Mouse (Mus musculus): ENCODE measurements around the gene Sdad1.

The Sdad1 gene

DNA sequence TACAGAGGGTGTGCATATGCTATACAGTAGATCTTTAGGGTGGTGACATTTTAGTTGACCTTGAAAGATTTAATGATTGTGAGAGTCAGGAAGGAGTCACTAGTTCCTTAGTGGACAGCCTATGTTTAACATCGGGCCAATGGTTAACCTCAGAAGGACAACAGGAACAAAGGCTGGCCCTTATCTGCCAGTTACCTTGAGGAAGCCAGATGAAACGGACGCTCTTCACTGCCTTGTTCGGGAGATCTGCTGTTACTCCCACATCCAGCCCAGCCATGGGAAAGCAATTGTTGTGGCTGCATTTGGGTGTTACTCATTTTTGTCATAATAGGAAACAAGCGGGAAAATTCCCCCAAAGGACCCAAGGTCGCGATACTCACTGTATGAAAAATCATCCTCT, 3.5 kb upstream of the Sdad1 start:
- DNase-seq (ENCODE audit: low read depth in 1 of 2, low spot score in 2 of 2): no peak

DNA sequence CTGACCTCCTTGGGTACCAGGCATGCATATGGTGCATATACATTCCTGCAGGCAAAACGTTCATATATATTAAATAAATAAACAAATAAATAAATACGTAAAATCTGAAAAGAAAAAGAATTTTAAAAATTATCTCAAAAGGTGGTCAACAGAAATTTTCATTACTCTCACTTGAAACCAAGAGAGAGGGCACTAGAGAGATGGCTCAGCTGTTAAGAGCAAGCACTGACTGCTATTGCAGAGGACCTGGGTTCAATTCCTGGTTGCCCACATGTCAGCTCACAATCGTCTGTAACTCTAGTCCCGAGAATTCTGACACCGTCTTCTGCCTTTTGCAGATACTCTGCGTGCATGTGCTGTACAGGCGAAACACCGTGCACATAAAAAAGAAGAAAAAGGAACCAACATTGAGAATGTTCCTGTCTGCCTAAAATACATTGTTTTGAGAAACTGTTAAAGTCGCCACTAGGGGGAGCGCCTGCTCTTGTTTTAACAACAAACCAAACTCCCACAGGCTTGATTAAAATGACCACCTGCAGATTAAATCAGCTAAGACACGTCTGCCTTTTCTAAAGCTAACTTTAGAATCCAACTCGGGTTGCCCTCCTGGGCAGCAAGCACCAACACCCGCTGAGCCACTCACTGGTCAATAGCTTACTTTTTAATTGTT, 1.9 kb upstream of the Sdad1 start:
- peak; percentile 34 to 76 for DNase-seq (ENCODE audit: low read depth in 1 of 2, low spot score in 2 of 2)

DNA sequence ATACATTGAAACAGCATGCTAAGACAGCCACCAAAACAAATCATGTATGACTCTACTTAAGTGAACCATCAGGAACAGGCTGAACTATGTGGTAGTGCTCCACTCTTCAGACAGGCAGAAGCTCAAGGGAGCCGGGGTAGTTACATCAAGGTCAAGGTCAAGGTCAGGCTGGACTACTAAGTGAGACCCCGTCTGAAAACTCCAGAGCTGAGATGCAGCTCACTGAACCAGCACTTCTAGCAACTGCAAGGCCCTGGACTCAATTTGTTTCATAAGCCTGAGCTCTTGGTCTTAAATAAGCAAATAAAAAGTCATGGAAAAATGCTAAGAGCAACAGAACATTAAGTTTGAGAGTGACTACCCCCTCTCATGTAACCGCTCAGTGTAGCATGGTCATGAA, 6.0 kb downstream of the Sdad1 start:
- no peak for DNase-seq (ENCODE audit: low read depth in 1 of 2, low spot score in 2 of 2)

- no peak for DNase-seq (ENCODE audit: low read depth in 1 of 2, low spot score in 2 of 2)
These were observed 8.0 kb downstream of the Sdad1 start for GRCm38 (mm10) chr5:92302149-92302840.

GRCm38 (mm10) chr5:92294525-92294924, 15.8 kb downstream of the Sdad1 start:
- no peak for DNase-seq (ENCODE audit: low read depth in 1 of 2, low spot score in 2 of 2)

GRCm38 (mm10) chr5:92291652-92292414, 18.4 kb downstream of the Sdad1 start:
- DNase-seq (ENCODE audit: low read depth in 1 of 2, low spot score in 2 of 2): no peak

GRCm38 (mm10) chr5:92287840-92288239, 22.4 kb downstream of the Sdad1 start:
- no peak for DNase-seq (ENCODE audit: low read depth in 1 of 2, low spot score in 2 of 2)

DNA sequence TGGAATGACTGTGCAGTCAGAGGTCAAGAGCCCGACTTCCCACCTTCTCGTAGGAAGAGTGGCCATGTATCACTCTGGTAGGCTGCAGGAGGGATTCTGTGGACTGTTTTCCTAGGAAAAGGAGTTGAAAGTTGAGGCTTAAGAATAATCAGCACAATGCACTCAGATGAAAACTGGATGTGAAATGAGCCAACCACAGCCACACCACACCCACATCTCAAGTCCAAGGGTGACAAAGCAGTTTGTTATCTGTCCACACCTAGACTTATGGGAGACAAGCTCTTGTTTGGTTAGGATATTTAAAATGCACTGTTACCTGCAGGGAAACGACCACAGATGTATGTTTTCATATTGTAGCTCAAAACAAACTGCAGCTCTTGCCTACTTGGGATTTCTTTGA, 27.2 kb downstream of the Sdad1 start:
- no peak for DNase-seq (ENCODE audit: low read depth in 1 of 2, low spot score in 2 of 2)

DNA sequence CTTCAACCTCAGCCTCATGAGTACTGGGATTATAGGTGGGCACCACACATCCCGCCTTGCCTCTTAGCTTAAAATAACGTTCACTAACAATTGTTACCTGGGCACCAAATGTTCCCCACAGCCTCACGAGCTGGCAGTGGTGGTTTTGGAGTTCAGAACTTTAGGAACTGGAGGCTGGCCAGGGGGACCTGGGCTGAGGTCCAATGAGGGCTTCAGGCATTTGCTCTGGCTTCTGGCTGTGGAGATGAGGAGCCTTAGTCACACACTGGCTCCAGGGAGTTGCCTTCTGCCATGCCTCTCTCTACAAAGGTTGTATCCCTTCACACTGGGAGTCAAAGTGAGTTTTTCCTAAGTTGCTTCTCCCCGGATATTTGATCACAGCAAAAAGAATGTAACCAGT, 27.7 kb downstream of the Sdad1 start:
- DNase-seq (ENCODE audit: low read depth in 1 of 2, low spot score in 2 of 2): no peak

DNA sequence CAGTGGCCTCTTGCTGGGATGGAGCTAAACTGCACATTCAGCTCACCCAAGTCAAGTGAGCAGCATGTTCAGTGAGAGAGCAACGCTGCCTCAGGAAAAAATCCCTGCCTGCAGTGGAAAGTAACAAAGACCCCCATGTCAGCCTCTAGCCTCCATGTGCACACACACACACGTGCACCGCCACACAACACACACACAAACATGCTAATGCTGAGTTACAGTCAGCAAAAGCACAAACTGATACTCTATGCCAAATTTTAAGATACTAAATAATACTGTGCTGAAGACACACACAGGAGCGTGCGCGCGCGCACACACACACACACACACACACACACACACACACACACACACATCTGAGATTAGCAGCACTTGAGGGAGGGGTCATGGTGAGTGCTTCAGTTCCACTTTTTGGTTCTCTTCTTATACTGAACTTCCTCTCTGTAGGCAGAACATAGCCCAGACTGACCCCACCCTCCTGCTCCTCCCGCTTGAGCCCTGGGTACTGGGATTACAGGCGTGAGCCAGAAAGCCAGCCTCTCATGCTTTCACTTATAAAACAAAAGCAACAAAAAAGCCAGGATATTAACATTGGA, 31.2 kb downstream of the Sdad1 start:
- DNase-seq (ENCODE audit: low read depth in 1 of 2, low spot score in 2 of 2): peak; percentile 42 to 60

DNA sequence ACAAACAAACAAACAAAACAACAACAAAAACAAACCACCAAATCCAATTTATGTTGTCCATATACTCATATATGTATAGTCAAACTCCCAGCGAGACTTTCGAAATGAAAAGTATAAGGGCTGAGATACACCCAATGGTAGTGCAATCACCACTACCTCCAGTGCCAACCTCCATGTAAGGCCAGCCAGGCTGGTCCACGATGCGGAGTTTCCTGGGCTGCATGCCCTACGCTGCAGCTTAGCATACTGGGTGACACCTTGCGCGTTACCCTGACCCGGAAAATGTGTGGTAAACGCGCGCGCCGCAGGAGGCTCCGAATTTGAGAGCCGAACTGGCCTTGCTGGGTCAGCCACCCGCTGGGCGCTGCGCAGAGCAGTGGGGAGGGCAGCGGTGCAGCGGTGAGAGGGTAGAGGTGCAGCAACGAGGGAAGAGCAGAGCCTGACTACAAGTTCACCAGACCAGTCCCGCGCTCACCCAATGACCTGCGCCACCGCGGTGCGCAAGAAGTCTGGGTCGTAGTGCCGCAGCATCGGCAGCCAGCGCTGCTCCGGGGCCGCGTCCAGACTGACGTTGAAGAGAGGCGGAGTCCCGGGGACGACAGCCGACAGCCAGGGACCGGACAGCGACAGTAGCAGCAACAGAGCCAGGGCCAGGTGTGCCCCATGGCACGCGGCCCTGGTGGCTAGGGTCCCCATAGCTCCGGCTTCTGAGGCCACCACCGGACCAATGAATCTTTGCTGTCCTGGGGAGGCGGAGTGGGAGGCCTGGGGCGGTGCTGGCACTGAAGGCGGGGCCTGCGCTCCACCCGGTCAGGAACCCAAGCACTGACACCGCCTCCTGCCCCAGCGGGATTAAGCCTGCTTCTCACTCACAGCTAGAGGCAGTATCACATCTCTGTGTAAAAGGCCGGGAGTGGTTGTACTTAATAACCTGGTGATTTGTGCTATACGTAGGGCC, 32.6 kb downstream of the Sdad1 start, which contains the start of gene Naaa:
TSS of gene Naaa (minus strand) at position 734 of the 958 bp plus-strand sequence.
- DNase-seq (ENCODE audit: low read depth in 1 of 2, low spot score in 2 of 2): peak; percentile 57 to 83

DNA sequence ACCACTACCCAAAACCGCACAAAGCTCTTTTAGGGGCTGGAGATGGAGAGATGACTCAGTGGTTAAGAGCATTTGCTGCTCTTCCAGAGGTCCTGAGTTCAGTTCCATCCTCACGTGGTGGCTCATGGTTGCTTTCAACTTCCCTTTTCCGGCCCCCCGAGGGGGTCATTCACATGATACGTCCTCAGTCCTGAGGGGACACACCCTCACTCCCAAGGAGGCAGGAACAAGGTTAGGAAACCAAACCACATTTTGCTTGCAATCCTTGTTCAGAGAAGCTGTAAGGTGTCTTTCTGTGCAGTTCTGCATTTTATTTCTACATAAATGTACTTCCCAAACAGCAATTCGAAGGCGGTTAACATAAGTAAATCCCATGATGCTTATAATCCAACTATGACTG, 39.8 kb downstream of the Sdad1 start:
- peak; percentile 39 to 62 for DNase-seq (ENCODE audit: low read depth in 1 of 2, low spot score in 2 of 2)

DNA sequence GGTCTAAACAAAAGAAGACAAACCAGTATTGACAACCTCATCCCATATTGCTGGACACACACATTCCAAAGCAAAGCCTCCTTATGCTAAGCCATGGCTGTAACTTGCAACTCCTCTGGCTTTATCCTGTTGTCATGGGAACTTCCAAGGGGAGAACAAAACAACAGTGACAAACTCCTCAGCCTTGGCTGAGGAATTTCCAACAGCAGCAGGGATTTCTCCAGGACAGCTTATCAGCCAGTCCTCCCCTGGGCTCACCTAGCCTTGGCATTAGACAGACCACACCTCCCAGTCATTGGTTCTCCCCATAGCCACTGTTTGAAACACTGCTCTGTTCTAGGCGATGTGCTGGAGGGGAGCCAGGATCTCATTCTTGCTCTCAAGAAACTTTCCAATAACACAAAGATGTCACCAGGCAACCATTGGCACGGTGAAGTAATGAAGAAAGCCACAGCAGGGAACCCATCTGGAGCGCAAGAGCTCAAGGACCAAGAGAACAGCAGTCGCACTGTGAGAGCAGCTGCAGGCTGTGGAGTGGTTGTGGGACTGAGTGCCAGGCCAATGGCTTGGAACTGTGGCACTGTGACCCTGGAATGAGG, 46.4 kb downstream of the Sdad1 start:
- no peak for DNase-seq (ENCODE audit: low read depth in 1 of 2, low spot score in 2 of 2)

DNA sequence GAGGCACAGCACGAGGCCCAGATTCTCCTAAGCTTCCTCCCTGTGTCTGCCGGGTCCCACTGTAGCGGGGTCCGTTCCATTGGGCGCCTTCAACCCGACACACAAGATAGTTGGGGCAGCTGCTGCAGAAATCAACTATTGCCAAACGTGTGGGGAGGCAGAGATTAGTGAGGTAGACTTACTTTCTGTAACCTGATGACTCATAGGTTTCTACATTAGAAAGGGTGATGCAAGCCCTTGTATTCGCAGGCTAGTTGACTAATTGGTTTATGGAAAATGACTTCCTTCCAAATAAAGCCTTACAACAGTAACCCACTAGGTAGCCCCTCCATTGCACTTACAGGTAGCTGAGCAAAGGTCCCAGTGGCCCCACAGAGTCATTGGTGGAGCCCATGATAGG, 47.6 kb downstream of the Sdad1 start:
- DNase-seq (ENCODE audit: low read depth in 1 of 2, low spot score in 2 of 2): no peak

DNA sequence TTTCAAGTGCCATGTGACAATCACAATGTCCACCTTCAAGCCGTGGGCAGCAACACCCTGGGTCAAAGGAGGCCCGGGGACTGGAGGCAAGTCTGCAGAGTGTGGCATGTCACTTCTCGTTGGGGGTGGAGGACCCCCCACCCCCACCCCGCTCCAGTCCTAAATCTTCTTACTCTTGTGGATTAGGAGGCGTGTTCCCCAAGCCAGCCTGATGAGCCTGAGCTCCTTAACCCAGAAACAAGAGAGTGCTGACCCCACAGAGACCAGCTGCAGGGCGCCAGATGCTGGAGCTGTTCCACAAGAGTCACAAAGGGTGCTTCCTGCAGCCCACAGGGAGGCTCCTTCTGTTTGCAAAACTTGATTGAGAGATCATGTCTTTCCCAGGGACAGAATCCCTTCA, 54.1 kb downstream of the Sdad1 start, which contains the start of gene Ppef2:
TSS of gene Ppef2 (minus strand) at position 61 of the 400 bp plus-strand sequence.
- no peak for DNase-seq (ENCODE audit: low read depth in 1 of 2, low spot score in 2 of 2)

DNA sequence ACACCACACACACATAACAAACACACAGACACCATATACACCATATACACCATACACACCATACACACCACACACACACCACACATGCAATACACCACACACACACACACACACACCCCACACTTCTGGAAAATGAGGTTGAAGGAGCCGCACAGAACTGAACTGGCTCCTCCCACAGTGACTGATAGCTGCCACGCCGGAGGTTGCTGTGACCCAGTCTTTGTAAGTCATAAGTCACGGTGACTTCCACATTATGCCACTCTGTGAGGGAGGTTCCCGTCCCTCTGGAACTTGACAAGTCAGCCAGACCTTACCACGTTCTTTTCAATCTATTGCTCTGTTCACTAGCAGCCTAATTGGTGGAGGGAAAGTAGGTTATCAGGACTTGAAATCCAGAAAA, 55.8 kb downstream of the Sdad1 start:
- DNase-seq (ENCODE audit: low read depth in 1 of 2, low spot score in 2 of 2): no peak

DNA sequence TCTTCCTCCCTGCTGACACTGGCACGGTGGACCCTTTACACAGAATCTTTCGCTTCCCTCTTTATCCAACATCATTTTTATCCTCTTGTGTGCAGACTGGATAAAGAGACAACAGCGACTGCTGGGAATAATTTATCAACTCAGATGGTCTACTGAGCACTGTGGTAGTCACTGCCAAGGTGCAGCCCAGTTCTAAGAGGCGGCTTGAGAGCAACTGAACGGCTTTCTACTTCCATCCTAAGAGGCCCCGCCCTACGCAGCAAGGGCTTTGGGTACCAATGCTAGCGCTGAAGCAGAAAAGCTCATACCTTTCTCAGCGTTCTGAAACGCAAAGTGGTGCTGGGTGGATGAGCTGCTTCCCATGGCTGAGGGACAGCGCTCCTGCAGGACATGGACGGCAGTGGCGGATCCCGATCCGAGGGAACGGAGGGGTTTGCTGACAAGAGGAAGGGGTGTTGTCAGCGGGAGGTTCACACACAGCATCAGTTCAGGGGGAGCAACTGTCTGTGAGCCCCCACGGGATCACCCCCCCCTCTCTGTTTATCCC, 57.4 kb downstream of the Sdad1 start:
- DNase-seq (ENCODE audit: low read depth in 1 of 2, low spot score in 2 of 2): no peak

- DNase-seq (ENCODE audit: low read depth in 1 of 2, low spot score in 2 of 2): no peak
These were observed 58.2 kb downstream of the Sdad1 start for GRCm38 (mm10) chr5:92252031-92252430.

GRCm38 (mm10) chr5:92248614-92249013, 61.7 kb downstream of the Sdad1 start:
- DNase-seq (ENCODE audit: low read depth in 1 of 2, low spot score in 2 of 2): no peak

GRCm38 (mm10) chr5:92245483-92245882, 64.8 kb downstream of the Sdad1 start:
- peak in 1 of 2 experiments; percentile 12 for DNase-seq (ENCODE audit: low read depth in 1 of 2, low spot score in 2 of 2)

Measured in monocyte, adult 2 months (primary cell).